Mouse (Mus musculus) C2C12 (cell line): ENCODE measurements around the gene Psma1.

ENCODE experiments used
- CEBPB ChIP-seq: IDR thresholded peaks from one replicate; pipeline ENCODE4 v1.6.1; 2011; ENCODE audit warnings: low read depth, mild to moderate bottlenecking, control low read depth, moderate library complexity
- CTCF ChIP-seq: IDR thresholded peaks from one replicate; pipeline ENCODE4 v1.5.1; 2011; ENCODE audit not compliant: control insufficient read depth, insufficient read depth, insufficient read length
- USF1 ChIP-seq: IDR thresholded peaks from one replicate; pipeline ENCODE4 v1.6.1; 2011; ENCODE audit warnings: low read depth, mild to moderate bottlenecking, control low read depth, moderate library complexity

GRCm38 (mm10) chr7:114291461-114292335, 15.8 kb upstream of the Psma1 start:
- TF ChIP-seq CTCF (no peak), USF1 (no peak), CEBPB (no peak)
